Mouse (Mus musculus) gastrocnemius, postnatal 14 days (tissue): ENCODE measurements around the gene Ppm1e. TPM values are rescaled to one million over a fixed set of nuclear protein-coding genes. Genes with fewer than 3 reads are reported as not detected.

Experiments used
- DNase-seq: peaks from one replicate; pipeline ENCODE4 v3.0.0; 2021; ENCODE audit warnings: mixed read lengths
- intact Hi-C: fragments of 180-260 bp; cut with DNase I; formaldehyde crosslinking; loops from one replicate; pipeline ENCODE4 v1.15.1; 2025; ENCODE audit warnings: low total_unique reads
- long read RNA-seq, 2 experiments: library from polyadenylated mRNA; stranded (forward); transcript quantifications; one replicate each; pipeline ENCODE4 v2.0.0; 2021
- total RNA-seq, 2 experiments: library from RNA; stranded (reverse); gene quantifications; 2 replicates each; pipeline ENCODE4 v1.2.3; 2021

The Ppm1e gene
- under 1 TPM; 0.75 to 0.76 TPM for total RNA-seq
- long read RNA-seq, experiment 1 = 0 reads
- long read RNA-seq, experiment 2 = 0 reads

DNA sequence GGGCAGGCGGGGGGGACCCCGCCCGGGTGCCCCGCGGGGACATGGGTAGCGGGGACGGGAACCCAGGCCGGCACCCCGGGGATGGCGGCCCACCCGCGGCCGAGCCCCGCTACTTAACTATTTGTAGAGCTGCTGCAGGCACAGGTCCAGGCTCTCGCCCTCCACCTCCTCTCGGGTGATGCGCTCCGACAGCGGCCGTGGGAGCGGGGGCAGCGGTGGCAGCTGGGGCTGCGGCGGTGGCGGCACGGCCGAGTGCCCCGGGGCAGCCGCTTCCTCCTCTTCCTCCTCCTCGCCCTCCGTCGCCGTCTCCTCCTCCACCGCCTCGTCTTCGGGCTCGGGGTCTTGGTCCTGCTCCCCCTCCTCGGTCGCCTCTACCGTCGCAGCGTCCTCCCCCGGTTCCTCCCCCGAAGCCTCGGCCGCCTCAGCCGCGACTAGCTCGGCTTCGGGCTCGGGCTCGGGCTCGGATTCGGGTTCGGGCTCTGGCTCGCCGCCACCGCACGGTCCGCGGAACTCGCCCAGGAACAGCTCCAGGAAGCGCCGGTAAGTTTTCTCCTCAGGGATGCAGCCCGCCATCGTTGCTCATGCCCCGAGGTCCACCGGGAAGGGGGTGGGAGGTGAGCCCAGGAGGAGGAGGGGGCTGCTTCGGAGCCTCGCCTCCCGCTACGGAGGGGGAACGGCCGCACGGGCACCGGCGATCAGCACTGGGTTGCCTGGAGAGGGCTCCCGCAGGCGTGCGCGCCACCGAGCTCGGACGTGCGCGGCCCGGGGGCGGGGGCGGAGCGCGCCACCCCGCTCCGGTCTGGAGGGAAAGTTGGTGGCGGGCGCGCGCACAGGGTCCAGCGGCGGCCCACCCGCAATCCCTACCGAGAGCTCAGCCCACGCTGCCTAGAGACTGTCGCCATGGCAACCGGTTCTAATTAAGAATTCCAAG lies at the start of gene Ppm1e:
Gene Ppm1e (minus strand): TSS at position 693 of the 931 bp plus-strand sequence.
- peak; percentile 51 for DNase-seq
- intact Hi-C loops = no loop called here

DNA sequence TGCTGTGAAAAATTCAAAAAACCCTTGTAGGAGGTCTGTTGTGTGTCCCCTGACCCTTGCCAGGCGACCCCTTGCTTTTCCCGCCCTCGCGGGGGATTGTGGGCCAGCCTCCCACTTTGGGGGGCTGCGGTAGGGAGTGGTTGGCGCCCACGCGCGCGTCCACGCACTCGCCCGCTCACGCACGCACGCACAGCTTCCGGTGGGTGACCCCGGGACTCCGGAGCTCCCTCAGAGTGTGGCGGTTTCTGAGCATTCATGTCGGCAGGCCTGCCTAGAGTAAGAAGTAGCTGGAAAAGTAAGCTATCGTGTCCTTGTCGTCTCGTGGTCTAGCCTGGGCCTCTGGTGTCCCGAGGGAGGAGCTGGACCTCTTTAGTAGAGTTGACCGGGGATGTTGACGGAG lies 46.1 kb upstream of the Ppm1e start, which contains the start of the genes Rad51c and Tex14:
Gene Rad51c (minus strand): TSS at position 79 of the 400 bp plus-strand sequence.
Gene Tex14 (plus strand): TSS at position 190 of the 400 bp plus-strand sequence.
- intact Hi-C loops = loop anchor here (10.0 kb wide), 1 partner anchor 190 kb away; no protein-coding TSS in a partner anchor

DNA sequence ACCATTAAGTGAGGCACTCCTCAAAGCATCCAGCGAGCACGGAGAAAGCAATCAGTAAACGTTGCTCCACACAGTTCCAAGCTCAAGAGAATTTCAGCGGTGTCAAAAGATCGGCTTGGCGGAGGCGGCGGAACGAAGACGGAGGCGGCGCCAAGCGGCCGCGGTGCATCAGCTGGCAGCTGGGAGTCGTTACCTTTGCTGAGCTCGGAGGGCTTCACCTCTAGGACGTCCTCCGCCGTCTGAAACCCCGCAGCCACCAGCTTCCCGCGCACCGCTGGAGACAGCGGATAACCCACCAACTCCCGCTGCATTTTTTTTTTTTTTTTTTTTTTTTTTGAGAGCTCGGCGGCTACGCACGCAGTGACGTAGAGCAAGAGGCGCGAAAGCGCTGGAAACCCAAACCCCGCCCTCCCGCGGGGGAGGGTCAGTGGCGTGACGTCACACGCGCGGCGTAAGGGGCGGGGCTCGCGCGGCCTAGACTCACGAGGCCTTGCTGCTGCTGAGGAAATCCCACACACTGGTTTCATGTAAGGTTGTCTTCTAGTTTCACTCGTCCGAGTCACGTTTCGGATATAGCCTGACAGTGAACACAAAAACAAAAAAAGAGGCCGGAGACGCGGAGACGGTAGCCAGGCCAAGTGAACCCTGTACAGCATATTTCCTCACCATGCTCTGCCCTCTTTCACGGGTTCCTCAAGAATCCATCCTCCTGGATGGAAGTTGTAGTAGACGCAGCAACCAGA lies 45.5 kb upstream of the Ppm1e start:
- peak; percentile 93 for DNase-seq
- intact Hi-C loops = loop anchor here (10.0 kb wide), 1 partner anchor 189 kb away; no protein-coding TSS in a partner anchor

More for the DNA sequence above, 46.1 kb upstream of the Ppm1e start, which contains the start of the genes Rad51c and Tex14:
- peak; percentile 9 for DNase-seq

DNA sequence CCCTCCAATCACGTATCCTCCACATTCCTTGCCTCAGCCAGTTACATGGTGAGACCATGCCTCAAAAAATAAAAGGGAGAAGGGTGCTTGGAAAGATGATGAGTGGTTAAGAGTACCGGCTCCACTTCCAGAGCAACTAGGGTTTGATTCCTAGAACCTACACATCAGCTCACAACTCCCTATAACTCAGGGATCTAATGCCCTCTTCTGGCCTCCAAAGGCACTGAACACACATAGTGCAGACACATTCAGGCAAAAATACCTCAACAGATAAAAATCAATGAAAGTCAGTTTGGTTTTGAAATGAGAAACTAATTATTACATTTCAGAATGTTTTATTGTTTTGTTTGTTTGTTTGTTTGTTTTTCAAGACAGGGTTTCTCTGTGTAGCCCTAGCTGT lies 39.6 kb upstream of the Ppm1e start:
- intact Hi-C loops = no loop called here

DNA sequence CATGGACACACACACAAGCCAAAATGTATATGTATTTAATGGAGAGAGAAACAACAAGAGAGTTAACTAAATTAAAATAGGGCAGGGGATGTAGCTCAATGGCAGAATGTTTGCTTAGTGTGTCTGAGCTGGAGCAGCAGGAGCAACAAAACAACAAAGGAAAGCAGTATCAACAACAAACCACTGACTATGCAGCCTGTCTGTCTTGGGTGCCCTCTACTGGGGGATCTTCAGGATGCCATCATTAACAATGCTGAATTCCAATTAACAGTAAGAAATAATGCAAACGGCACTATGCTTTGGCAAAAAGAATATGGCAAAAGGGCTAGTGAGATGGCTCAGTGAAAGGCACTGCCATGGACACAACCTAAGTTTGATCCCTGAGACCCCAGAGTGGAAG lies 35.0 kb upstream of the Ppm1e start:
- DNase-seq = no peak

More for the DNA sequence above, 39.6 kb upstream of the Ppm1e start:
- no peak for DNase-seq

DNA sequence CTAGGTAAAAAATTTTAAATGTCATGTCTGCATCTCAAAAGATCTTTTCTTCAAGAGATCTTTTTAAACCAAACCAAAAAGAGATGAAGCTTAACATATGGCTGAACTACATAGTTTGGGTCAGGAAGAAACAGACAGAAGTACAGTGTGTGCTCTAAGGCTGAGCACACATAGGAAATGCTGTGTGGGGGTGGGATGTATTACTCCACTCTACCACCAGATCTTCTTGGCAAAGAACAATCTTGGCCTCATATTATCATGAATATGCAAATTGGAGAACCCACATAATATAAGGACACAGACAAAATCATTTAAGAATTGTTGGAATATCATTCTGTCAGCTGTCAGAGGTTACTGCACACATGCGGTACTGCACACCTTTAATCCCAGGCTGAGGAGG lies 26.9 kb upstream of the Ppm1e start:
- intact Hi-C loops = no loop called here
- no peak for DNase-seq

More for the DNA sequence above, 35.0 kb upstream of the Ppm1e start:
- intact Hi-C loops = no loop called here

DNA sequence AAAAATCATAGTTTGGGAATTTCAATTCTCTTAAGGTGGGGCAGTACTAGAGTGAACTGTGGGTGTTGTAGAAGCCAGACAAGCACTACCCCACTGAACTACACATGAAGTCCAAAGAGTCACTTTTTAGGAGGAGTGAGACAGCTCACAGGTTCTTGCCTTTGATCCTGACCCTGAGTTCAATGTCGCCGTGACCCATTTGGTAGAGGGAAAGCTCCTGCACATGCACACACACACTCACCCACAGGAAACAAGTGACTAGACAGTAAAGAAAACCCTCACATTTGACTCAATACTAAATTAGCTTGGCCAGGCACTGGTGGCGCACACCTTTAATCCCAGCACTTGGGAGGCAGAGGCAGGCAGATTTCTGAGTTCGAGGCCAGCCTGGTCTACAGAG lies 25.7 kb upstream of the Ppm1e start:
- no peak for DNase-seq
- intact Hi-C loops = no loop called here

DNA sequence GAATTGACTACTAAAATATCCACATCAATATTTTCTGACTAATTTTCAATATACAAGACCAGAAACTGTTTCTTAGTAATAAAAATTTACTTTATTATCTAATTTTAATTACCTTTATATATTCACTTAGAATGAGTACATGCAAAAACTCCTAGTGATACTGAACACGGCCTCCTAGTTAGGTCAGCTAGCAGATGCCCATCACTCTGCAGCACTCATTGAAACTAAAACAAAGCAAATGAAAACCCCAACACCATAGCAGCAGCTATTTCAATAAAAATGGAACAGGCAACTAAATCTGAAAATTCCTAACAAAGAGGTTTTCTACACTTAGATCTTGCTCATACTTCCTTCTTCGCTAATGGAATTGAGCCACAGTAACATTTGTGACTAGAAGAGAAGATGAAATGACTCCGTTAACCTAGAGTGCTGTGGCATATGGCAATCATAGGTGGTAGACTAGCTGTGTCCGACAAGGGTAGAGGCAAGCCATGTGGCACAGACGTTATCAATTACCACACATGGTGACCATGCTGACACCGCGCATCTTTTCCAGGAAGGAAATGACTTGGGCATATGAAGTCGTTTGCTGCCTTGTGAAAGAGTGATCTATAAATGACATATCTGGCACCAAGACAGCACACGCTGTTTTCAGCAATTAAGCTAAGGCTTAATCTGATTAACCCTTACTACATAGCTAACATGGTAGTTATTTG lies 9.2 kb upstream of the Ppm1e start:
- intact Hi-C loops = no loop called here
- DNase-seq = no peak

DNA sequence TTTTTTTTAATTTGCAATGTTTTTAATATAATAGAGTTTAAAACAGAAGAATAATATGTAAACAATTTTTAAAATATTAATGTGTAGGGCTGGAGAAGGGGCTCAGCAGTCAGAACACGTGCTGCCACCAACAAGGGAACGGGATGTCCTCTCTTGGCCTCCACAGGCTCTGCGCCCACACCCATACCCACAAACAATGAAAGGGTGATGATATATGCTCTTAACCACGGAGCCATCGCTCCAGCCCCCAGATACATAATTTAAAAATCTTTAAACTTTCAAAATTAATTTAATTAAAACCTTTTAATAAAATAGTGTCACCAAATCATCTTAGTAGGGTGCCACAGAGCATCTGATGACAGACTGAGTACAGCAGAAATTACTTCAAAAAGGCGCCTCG lies 8.2 kb upstream of the Ppm1e start:
- intact Hi-C loops = no loop called here
- no peak for DNase-seq

DNA sequence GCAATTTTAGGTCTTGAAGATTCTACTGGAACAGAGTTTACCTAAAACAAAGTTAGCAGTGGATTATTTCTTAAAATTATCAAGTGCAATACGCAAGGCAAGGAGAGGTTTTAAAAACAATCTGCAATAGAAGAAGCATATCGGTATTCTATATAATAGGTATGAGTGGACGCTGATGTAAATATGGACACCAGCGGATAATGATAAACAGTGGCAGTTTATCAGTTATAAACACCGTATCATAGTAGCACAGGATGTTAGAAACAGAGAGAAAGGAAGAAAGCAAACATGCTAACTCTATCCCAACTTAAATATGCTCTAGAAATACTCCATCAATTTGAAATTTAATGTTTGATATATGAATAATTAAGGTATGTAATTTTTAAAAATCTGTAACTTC lies 6.3 kb upstream of the Ppm1e start:
- no peak for DNase-seq
- intact Hi-C loops = no loop called here

DNA sequence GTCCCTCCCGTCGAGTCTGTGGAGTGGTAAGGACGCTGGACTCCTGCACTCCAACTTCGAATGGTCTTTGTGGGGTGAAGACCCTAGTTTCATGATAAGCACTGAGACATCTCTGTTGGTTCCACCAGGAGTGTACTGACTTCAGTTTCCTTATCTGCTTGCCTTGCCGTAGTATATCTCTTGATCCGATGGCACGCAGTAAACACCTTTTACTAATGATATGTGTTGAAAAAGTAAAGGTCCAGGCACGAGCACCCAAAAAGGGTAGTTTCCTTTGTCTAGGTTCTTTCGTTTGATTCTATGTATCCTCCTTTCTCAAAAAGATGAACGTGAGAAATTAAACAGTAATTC lies 414 bp upstream of the Ppm1e start:
- no peak for DNase-seq
- intact Hi-C loops = no loop called here

DNA sequence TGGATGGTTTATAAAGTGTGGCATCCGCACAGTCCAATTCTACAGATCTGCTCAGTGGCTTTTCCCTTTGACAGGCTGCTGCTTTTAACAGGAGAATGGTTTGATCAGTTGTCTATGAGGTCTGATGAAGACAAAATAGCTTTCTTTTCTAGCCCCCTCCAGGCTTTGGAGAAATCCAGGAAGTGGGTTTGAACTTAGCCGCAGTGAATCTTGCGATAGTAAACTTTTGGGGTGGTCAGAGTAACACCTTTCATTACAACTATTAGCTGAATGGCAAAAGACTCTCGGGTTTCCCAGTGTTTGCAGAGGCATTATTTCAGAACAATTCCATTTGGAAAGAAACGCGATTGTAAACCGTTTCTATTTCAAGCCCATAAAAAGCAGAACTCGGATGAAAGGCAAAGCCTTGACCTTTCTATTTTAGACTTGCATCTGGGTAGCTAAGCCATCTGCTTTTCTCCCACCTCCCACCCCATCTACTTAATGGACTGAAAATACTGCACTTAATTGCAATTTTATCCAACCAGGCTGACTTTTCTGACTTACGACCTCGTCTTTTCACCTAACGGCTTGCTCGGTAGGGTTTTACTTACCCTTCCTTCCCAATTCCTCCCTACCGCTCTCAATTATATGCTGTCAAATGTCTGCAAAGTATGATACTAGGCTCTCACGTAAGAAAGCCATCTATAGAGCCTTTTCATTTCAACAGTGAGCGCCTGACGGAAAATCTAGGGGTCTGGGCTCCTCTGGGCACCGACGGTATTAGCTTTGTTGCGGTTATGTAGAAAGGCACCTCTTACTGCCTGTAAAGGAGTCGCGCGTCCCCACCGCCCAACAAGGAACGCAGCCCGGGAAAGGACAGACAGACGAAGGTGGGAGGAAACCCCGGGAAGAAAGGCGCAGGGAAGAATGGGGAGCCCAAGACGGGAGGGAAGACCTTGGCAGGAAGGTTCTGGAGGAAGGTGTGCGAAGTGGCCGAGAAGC lies 1.2 kb downstream of the Ppm1e start:
- no peak for DNase-seq
- intact Hi-C loops = no loop called here

DNA sequence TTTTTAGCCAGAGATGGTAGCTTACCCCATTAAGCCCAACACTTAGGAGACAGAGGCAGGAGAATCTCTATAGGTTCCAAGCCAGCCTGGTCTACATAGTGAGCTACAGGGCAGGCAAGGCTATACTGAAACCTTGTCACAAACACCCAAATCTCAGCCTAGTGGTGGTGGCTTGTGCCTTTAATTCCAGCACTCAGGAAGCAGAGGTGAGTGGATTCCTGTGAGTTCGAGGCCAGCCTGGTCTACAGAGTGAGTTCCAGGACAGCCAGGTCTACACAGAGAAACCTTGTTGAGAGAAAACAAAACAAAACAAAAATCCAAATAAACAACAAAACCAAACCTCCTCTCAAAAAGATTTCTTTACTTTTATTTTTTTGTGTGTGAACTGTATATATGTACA lies 4.0 kb downstream of the Ppm1e start:
- intact Hi-C loops = no loop called here
- no peak for DNase-seq

DNA sequence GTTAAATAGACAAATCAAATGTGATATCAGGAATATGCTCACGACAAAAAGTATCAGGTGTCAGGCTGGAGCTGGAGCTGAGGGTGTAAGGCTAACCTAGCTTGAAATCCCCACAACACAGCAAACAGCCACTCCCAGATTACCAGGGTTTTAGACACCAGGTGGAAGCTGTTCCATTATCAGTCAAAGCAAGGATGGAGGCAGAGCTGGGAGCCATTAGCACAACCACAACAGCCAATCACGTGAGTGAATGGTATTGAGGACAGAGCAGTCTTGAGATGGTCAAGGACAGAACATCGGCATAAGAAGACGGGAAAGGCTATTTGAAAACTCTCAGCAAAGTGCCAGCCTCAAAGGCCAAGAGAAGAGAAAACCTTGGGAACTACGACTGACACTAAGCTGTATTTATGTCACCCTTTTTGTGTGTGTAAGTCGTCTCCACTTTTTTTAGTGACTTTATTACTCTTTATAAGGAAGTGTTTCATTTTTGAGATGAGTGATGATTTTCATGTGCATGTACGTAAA lies 5.1 kb downstream of the Ppm1e start:
- intact Hi-C loops = no loop called here
- DNase-seq = no peak

DNA sequence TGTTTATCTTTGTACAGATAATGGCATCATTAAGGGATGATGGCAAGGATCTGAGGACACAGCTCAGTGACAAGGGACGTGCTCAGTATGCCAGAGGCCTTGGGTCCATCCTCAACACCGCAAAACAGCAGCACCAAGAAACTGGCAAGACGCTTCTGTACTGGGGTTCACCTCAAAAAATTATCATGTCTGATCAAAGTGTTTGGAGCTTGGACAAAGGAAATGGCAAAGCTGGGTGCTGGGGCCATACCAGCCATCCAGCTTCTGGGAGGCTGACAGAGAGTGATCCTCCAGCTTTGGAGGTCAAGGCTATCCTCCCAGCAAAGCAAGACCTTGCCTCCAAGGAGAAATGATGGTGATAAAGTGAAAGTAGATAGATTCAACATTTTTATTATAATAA lies 32.4 kb downstream of the Ppm1e start:
- intact Hi-C loops = no loop called here

DNA sequence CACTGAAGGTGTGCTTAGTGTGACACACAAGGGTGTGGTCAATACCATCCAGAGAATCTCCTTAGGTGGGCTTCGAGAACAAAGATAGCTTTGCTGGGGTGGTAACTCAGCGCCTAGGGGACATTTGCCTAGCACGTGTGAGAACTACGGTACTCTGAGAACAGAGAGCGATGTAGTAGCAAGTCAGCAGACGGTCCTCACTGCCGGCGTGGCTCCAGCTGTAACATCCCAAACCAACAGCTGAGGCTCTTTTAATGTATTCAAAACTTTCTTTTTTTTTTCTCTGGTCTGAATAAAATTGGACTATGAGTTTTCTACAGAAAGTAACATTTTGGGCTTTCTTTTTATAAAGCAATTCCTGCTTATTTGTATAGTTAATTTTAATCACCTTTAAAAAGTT lies 36.3 kb downstream of the Ppm1e start:
- intact Hi-C loops = no loop called here
- DNase-seq = no peak

More for the DNA sequence above, 32.4 kb downstream of the Ppm1e start:
- no peak for DNase-seq

DNA sequence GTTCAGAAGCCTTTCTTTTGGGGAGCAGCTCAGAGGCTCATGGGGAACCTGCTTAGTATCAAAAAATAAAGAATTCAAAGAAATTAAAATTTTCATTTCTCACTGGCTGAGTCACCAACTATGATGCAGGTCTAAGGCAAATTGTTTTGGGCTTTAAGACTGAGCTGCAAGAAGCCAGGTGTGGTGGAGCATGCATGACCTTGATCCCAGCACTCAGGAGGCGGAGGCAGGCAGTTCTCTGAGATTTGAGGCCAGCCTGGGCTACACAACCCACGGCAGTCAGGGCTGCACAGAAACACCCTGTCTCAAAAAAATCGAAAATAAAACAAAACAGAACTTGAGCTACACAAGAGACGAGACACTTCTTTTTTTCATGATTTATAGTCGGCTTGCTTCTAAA lies 38.8 kb downstream of the Ppm1e start:
- no peak for DNase-seq
- intact Hi-C loops = no loop called here

DNA sequence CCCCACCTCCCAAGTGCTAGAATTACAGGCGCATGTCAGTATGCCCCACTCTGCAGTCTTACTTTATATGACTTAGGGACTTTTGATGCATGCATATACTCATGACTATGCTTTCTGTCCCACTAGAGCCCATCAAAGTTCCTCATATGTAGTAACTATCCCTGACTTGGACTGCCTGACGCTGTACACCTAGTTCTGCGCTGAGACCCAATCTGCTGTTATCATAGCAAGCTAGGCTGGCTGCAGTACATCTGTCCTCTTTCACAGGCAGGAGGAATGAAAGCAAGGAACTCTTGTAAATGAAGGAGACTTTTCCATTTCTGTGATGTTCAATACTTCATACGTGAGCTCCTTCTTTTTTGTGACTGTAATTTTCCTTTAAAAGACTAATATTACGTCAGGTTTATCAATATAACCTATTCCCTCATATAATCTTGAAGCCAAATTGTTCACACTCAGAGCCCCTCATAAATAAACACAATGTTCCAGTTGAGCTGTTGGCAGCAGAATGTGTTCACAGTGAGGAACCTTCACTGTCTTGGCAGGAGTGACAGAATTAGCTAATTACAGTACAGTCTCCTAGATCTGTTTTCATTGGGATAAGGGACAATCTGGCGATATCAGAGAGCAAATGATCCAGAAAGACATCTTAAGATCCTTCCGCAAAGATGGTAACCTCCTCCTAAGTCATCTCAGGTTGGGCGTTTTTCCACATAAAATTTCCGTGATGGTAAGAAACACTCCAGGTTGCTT lies 39.7 kb downstream of the Ppm1e start:
- DNase-seq = no peak
- intact Hi-C loops = no loop called here
